Mouse (Mus musculus): ENCODE data around the gene Supt6. TPM values are rescaled to one million over a fixed set of nuclear protein-coding genes. Genes with fewer than 3 reads are reported as not detected.
"Not testable (repeated sequence)": the region's sequence is repeated elsewhere in the genome, so short reads cannot be mapped to it uniquely, and the experiment has no call there.

Supt6 gene
- total RNA-seq (2015; ENCODE audit: low replicate concordance) (22.2 and 30.6 TPM in 2 replicates), total RNA-seq (2017; ENCODE audit: low replicate concordance) (21.3 and 27.7 TPM in 2 replicates)

DNA sequence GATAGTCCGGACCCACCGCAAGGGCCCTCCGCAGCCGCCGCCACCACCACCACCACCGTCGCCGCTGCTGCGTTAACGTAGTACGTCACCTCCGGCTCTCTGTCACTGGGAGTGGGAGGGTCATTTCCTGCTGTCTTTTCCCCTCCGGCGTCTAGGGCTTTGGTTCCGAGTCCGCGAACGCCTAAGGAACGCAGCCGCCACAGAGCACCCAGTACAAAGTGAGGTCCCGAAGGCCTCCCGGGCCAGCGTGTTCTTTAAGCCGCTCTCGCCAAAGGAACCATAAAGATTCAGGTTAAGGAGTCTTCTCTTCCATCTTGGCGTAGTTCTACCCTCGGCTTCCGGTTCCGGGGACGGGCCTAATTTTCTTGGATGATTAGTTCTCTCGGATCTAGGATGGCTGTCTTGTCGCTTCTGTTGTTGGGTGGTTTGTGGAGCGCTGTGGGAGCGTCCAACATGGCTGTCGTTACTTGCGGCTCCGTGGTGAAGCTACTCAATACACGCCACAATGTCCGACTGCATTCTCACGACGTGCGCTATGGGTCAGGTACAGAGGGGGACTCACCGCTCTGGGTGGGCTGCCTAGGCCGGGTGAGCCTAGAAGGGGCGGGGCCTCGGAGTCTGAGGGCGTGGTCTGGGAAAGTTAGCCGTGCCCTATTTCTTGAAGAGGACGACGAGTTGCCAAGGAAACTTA, at the start of gene Supt6, which contains the start of gene Sdf2:
TSS of gene Supt6 (minus strand) at position 361 of the 691 bp plus-strand sequence.
TSS of gene Sdf2 (plus strand) at position 120 of the 691 bp plus-strand sequence.
- ATAC-seq (replicated peaks; ENCODE audit: low FRiP score, poor library complexity, severe bottlenecking), result peak; percentile 94

DNA sequence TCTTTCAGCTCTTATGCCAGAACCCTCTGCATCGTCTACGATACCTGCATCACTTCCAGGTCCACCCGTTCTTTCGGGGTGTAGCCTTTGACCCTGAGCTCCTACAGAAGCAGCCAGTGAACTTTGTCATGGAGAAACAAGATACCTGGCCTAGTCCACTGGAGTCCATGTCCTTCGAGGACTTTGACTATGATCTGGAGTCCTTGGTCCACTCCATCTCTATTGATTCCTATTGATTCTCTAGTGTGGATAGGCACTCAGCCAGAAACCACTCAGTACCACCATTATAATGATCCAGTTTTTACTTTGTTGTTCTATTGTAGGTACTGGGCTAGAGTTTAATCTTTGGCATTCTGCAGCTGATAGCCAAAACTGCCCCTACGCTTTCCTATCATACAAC, 48.8 kb upstream of the Supt6 start:
- no peak for ATAC-seq (replicated peaks; ENCODE audit: low FRiP score, poor library complexity, severe bottlenecking)

DNA sequence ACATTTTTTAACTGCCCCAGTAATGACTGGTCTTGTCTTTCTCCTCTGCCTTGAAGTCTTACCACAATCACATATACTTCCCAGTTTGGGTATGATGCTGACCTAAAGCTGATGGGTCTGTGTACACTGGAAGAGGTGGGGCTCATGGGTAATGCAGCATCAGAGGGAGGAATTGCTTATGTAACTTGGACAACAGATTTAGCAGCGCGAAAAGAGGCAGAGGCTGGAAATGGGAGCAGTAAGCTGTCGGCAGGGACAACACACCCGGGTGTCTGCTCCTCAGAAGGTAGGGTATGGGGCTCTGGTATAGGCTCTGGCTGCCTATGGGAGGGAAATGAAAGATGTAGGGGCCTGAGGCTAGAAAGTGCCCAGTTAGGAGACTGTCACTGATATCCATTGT, 44.9 kb upstream of the Supt6 start, which contains the start of gene BC030499:
TSS of gene BC030499 (plus strand) at position 188 of the 400 bp plus-strand sequence.
- ATAC-seq (replicated peaks; ENCODE audit: low FRiP score, poor library complexity, severe bottlenecking), result no peak

DNA sequence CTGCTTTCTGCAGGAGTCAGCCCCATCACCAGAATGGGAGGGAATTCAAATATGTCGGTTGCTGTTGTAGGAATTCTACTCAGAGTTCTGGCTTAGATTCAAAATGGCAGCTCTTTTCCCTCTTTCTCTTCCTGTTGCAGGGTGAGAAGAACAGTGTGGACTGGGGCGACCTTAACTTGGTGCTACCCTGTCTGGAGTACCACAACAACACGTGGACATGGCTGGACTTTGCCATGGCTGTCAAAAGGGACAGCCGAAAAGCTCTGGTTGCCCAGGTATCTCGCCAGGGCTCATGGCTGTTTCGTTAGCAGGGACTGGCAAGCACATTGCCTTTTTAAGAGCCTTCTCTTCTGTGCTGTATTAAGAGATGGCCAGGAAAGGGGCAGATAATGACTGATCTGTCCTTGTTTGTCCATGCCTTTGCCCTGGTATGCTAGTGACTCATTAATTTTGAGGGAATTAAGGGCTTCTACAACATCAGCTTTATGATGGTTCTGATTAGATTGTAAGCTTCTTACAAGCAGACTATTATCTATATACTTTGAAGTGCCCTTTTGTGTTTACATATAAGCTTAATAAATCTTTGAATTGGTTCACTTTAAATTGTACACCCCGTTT, 43.5 kb upstream of the Supt6 start:
- no peak for ATAC-seq (replicated peaks; ENCODE audit: low FRiP score, poor library complexity, severe bottlenecking)

DNA sequence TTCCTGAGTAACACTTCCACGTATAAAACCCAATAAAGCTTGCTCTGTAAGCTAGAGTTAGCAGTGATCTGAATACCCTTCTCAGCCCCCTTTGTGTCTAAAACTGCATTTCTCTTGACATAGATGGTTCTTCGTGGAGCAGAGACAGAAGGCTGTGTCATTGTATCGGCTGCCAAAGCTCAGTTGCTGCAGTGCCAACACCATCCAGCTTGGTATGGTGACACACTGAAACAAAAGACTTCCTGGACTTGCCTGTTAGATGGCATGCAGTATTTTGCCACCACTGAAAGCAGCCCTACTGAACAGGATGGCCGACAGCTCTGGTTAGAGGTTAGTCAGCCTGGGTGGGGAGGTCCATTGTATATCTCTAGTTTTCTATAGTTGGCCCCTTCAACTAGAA, 33.8 kb upstream of the Supt6 start:
- ATAC-seq (replicated peaks; ENCODE audit: low FRiP score, poor library complexity, severe bottlenecking), result no peak

DNA sequence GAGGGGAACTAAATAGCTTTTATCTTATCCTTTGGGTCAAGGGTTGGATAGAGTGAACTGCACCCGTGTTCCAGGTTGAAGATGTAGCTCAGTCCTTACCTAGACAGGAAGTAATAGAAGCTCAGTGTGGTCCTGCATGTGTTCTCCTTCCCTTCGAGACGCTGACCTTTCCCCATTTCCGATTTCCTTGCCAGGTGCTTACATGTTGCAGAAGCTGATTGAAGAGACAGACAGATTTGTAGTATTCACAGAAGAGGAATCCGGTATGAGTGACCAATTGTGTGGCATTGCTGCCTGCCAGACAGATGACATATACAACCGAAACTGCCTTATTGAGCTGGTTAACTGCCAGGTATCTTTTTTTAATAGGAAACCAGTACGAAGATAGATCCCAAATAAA, 33.1 kb upstream of the Supt6 start:
- ATAC-seq (replicated peaks; ENCODE audit: low FRiP score, poor library complexity, severe bottlenecking), result no peak

DNA sequence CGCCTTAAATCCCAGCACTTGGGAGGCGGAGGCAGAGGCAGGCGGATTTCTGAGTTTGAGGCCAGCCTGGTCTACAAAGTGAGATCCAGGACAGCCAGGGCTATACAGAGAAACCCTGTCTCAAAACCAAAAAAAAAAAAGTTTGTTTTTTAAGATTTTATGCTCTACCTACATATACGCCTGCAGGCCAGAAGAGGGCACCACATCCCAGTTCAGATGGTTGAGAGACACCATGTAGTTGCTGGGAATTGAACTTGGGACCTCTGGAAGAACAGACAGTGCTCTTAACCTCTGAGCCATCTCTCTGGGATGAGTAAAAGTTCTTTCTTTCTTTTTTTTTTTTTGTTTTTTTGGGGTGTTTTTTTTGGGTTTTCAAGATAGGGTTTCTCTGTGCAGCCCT, 30.4 kb upstream of the Supt6 start:
- not testable (repeated sequence) for ATAC-seq (replicated peaks; ENCODE audit: low FRiP score, poor library complexity, severe bottlenecking)

DNA sequence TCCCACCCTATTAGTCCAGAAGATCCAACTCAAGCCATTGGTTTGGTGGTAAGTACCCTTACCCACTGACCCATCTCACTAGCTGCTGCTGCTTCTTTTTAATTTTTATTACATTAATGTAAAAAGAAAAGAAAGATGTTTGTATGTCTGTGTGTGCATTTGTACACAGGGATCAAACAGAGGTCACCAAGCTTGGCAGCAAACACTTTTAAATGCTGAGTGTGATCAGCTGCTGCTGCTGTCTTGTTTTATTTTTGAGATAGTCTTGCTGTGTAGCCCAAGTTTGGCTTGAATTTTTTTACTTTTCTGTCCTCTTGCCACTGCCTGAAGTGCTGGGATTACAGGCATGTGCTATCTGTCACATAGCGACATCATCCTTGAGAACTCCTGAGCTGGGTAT, 29.8 kb upstream of the Supt6 start:
- ATAC-seq (replicated peaks; ENCODE audit: low FRiP score, poor library complexity, severe bottlenecking), result no peak

DNA sequence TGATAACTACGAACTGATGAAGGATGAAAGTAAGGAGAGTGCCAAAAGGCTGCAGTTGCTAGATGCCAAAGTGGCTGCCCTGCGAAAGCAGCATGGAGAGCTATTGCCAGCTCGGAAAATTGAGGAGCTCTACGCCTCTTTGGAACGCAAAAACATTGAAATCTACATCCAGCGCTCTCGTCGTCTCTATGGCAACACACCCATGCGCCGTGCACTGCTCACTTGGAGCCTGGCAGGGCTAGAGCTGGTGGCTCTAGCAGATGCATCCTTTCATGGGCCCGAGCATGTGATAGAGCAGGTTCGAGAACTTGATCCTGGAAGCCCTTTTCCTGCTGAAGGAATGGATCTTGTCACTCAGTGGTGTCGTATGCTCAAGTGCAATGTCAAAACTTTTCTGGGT, 26.2 kb upstream of the Supt6 start:
- ATAC-seq (replicated peaks; ENCODE audit: low FRiP score, poor library complexity, severe bottlenecking), result no peak

DNA sequence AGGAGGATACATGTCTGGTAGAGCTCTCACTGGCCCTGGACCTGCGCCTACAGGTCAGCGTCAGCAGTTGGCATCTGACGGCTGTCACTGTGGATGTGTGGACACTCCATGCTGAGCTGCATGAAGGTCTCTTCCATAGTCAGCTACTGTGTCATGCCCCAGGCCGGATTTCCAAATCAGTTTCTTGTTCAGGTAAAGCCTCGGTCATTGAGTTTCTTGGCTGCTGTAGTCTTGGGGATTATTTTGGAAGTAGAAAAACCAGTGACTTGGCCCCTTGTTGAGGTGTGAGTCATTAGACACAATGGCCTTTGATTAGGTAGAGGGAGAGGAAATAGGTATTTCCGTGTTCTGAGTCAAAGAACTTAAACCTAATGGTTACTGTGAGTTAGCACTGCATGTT, 19.8 kb upstream of the Supt6 start:
- no peak for ATAC-seq (replicated peaks; ENCODE audit: low FRiP score, poor library complexity, severe bottlenecking)

DNA sequence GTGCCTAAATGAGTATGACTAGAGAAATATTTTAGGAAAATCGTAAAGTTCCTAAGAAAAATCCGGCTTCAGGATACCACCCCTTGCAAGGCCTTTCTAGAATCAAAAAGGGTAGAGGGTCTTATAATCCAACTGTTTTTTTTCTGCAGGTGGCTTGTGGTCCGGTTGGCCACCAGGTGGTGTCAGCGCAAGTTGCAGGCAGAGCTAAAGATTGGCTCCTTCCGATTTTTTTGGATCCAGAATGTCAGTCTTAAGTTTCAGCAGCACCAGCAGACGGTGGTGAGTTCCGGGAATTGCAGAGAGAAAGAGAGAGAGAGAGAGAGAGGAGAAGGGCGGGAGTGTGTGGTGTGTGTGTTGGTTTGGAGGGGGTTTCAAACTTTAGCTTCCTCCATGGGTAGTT, 16.8 kb upstream of the Supt6 start:
- peak; percentile 50 for ATAC-seq (replicated peaks; ENCODE audit: low FRiP score, poor library complexity, severe bottlenecking)

DNA sequence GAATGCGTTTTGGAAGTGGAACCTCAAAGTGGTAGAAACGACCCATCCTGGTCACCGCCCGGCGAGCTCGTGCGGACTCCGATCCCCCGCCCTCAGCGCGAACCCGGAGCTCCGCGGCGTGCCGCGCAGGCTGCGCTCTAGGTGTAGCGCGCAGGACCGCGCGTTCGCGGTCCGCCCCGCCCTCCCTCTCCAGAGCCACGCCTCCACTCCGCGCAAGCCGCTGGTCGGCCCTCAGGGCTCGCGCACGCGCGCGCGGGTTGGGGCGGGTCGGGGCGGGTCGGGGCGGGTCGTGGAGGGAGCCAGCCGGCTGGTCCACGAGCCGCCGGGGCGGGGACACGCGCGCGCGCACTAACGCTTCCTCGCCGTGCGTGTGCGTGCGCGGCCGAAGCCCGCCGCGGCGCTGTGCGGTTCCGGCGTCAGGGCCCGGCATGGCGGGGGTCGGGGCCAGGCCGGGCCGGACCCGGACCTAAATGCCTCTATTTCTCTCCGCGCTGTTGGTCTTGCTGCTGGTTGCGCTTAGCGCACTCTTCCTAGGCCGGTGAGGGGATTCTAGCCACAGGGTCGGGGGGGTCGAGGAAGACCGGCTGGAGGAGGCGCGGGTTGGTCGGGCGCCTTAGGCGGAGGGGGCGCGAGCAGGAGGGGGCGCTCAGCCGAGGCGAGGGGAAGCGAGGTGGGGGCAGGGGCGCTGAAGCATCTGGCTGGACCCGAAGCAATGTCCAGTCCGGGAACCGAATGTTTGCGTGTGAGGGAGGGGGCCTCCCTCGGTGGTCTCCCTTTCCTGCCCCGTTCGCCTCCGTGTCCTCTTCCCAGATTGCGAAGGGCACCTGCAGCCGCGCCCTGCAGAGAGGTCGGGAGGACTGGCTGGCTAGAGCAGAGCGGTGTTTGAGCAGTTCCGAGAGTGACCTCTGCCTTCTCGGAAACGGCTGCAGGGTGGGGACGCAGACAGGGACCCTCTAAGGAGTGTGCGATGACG, 15.9 kb upstream of the Supt6 start, which contains the start of gene 2610507B11Rik:
TSS of gene 2610507B11Rik (plus strand) at position 373 of the 973 bp plus-strand sequence.
- peak; percentile 96 for ATAC-seq (replicated peaks; ENCODE audit: low FRiP score, poor library complexity, severe bottlenecking)

DNA sequence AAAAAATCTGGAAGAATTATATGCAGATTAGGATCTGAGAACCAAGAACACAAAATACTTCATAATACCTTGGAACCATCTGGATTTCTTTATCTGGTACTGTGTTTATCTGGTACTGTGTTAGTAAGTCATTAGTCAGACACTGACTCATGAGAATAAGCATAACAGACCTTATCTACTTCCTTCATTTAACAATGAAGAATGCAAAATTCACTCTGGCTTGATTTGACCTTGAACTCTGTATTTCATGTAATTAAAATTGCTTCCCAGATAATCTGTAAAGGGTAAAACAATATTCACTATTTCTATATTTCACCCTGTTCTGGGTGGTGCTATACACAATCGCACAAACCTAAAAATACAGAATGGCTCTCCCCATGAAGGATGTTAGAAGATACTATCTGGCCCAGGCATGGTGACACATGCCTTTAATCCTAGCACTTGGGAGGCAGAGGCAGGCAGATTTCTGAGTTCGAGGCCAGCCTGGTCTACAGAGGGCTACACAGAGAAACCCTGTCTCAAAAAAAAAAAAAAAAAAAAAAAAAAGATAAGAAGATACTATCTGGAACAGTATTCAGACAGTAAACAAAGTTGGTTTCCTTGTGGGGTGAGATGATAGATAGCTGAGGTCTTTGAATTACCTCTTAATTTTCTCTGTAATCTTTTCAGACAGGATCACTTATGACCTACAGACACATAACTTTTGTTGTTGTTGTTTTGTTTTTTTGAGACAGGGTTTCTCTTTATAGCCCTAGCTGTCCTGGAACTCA, 14.9 kb upstream of the Supt6 start:
- no peak for ATAC-seq (replicated peaks; ENCODE audit: low FRiP score, poor library complexity, severe bottlenecking)

DNA sequence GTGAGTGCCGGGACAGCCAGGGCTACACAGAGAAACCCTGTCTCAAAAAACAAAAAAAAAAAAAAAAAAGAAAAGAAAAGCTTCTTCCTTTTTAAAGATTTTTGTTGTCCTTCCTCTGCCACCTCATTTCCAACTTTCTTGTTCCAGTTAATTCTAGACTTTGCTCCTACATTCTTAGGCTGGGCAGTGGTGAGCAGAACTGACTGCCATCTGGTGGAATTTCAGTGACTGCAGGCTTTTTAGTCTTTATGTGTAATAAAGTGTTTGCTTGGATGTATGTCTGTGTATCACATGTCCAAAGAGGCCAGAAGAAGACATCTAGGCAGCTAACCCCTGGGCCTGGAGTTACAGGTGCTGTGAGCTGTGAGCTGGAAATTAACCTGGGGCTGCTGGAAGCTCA, 10.8 kb upstream of the Supt6 start:
- ATAC-seq (replicated peaks; ENCODE audit: low FRiP score, poor library complexity, severe bottlenecking), result no peak

DNA sequence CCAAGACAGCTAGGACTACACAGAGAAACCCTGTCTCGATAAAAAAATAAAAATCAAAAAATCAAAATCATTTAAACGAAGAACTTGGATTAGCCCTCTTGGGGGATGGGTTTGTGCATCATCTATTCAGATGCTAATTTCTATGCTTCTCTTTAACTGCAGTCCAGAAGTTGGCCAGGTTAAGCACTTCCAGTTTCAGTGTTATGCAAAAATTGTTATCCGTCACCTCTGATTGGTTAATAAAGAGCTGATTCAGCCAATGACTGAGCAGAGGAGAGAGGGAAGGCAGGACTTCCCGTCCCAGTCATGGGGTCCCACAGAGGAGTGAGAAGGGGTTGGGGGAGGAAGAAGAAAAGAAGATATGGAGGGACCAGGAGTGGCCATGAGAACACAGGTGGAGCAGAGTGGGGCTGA, 1.9 kb upstream of the Supt6 start:
- ATAC-seq (replicated peaks; ENCODE audit: low FRiP score, poor library complexity, severe bottlenecking), result no peak

DNA sequence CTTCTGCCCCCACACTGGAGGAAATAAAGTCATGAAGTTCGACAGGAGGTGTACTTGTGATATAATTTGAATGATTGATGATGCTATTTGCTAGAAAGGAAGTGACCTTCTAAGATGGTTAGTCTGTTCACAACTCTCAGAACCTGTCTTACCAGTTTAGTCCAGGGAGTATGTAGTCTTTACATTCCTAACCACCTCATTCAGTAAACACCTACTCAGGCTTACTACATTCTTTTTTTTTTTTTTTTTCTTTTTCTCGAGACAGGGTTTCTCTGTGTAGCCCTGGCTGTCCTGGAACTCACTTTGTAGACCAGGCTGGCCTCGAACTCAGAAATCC, 1.2 kb upstream of the Supt6 start:
- no peak for ATAC-seq (replicated peaks; ENCODE audit: low FRiP score, poor library complexity, severe bottlenecking)

DNA sequence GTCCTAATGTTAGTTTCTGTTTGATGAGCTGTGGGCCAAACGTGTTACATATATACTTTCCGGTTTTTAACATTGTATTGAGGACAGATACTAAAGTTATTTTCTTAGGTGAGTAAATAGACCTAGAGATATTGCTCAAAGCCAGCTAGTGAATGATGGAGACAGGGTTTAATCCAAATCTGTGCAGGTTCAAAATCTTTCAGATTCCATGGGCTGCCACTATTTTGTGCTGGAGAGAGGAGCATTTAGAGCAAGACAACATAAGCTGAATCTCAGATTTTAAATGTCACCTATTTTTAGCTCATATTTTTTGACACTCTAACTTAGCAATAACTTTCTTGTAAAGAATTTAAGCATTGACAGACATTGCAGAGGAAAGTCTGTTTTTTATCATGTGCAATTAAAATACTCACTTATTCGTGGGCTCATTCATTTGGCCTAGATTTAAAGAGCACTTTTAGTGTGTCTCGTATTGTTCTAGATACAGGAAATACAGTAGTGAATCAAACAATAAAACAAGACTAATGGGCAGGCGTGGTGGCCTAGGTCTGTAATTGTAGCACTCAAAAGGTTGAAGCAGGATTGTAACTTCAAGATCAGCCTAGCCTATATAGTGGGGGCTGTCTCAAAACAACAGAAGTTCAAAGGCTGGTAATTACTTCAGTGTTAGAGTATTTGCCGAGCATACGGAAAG, 678 bp upstream of the Supt6 start:
- no peak for ATAC-seq (replicated peaks; ENCODE audit: low FRiP score, poor library complexity, severe bottlenecking)

DNA sequence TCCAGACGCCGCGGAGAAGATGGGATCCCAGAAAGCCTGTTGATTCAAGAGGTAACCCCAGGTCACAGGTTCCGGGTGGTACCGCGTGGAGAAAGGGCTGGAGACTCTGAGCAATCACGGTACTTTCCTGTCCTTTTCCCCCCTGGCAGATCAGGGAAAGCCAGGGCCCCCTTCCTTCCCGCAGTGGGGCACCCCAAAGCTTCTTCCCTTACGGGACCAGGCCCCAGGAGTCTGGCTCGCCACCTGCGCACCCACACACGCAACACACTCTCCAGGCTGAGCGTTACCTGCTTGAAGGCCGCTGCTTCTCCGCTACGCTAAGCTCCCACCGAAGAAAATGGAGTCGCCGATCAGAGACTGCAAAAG, 543 bp downstream of the Supt6 start:
- peak; percentile 47 for ATAC-seq (replicated peaks; ENCODE audit: low FRiP score, poor library complexity, severe bottlenecking)

DNA sequence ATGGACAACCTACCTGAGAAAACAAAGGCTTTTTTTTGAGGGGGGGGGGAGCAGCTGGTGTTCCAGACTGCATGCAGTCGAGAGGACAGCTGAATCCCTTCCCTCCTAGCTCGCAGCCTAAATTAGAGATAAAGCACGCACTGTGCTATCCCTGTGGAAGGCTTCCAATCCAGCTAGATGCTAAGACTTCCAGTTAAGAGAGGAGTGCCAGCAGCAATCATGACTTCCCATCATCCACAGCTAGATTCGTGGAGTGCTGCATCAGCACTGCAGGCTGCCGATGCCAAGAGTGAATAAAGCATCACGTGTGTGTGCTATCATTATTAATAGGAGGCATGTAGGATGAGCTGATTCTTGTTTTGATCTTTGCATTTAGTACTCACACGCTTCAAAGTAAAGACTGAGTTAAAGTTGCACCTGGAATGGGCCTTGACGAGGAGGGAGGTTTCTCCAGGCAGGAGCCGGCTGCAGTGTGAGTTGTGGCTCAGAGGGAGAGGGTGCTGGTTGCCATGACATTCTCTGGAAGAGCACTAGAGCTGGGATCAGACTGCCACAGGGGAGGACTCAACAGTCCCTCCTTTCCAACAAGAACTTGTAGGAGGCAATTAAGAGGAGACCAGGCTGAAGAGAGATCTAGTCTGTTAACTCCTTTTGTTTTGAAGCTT, 5.5 kb downstream of the Supt6 start:
- ATAC-seq (replicated peaks; ENCODE audit: low FRiP score, poor library complexity, severe bottlenecking), result no peak

Data from erythroid progenitor cell, adult 5-6 weeks (primary cell).